Mouse (Mus musculus): ENCODE results near the gene Sds. TPM values are rescaled to one million over a fixed set of nuclear protein-coding genes. Genes with fewer than 3 reads are reported as not detected.

Sds gene
- polyA plus RNA-seq (2017; shearing (Covaris generic)), result not detected

GRCm38 (mm10) chr5:120476296-120476695, at the start of gene Sds:
Gene Sds, plus strand, starts transcription at chr5:120476526.
- no peak for ATAC-seq

GRCm38 (mm10) chr5:120426572-120426971, 49.8 kb upstream of the Sds start:
- ATAC-seq, result no peak

- no peak for ATAC-seq
Observed at GRCm38 (mm10) chr5:120427451-120427938, 48.8 kb upstream of the Sds start.

GRCm38 (mm10) chr5:120428189-120428838, 48.0 kb upstream of the Sds start:
- ATAC-seq, result no peak

GRCm38 (mm10) chr5:120428990-120429389, 47.3 kb upstream of the Sds start:
- ATAC-seq, result no peak

- no peak for ATAC-seq
Observed at GRCm38 (mm10) chr5:120429692-120430091, 46.6 kb upstream of the Sds start.

- no peak for ATAC-seq
Observed at GRCm38 (mm10) chr5:120431001-120431583, 45.2 kb upstream of the Sds start.

GRCm38 (mm10) chr5:120431649-120432485, 44.5 kb upstream of the Sds start, which contains the start of gene Lhx5:
Gene Lhx5, plus strand, starts transcription at chr5:120431699.
- no peak for ATAC-seq

GRCm38 (mm10) chr5:120432486-120433015, 43.8 kb upstream of the Sds start:
- ATAC-seq, result no peak

- ATAC-seq, result no peak
Observed at GRCm38 (mm10) chr5:120433135-120433760, 43.1 kb upstream of the Sds start.

GRCm38 (mm10) chr5:120434231-120434735, 42.0 kb upstream of the Sds start:
- ATAC-seq, result no peak

- no peak for ATAC-seq
Observed at GRCm38 (mm10) chr5:120435006-120435681, 41.2 kb upstream of the Sds start.

- ATAC-seq, result no peak
Observed at GRCm38 (mm10) chr5:120435731-120436501, 40.4 kb upstream of the Sds start.

- no peak for ATAC-seq
Observed at GRCm38 (mm10) chr5:120436885-120437495, 39.3 kb upstream of the Sds start.

GRCm38 (mm10) chr5:120437539-120437938, 38.8 kb upstream of the Sds start:
- ATAC-seq, result no peak

GRCm38 (mm10) chr5:120437986-120438385, 38.3 kb upstream of the Sds start:
- ATAC-seq, result no peak

- ATAC-seq, result no peak
Observed at GRCm38 (mm10) chr5:120438469-120438868, 37.9 kb upstream of the Sds start.

GRCm38 (mm10) chr5:120438991-120439710, 37.2 kb upstream of the Sds start:
- ATAC-seq, result no peak

- ATAC-seq, result no peak
Observed at GRCm38 (mm10) chr5:120439887-120440670, 36.2 kb upstream of the Sds start.

All from inflammation-experienced regulatory T-cells, adult 6 months (primary cell).